Mouse (Mus musculus): ENCODE results near the gene Ccdc71.

The Ccdc71 gene

DNA sequence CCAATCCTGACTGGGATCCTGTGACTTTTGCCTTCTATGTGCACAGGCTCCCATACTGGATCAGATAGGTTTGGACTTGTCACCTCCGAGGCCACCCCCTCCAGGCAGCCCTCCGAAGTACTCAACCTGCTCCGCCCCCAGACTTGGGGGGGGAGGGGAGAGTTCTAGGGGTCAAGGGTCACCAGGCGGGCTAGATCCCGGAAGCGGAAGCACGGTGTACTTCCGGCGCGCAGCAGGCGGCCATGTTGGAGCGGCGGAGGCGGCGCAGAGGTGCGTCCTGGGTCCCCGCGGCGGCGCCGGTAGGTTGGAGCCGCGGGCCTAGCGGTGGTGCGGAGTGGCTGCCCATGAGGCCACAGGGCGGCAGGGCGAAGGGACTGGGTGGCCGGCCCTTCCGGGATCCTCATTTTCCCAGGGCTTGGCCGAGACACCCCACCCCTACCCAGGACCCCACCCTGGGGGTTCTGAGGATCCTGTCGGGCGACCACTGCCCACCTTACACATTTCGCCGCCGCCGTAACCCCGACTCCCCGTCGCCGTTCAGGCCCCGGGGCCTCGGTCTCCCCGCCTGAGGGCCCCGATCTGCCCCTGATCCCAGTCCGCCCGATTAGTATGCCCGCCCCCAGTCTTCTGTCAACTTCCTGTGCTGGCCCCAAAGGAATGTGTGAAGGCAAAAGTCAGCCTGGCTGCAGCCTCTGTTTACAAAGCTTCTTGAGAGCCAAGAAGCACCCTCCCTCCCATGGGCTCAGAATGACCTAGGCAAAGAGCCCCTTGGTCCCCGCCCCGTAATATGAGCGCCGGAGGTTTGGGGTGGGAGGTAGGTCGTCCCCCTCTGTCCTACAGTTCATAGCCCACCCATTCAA, at the start of gene Ccdc71:
Gene Ccdc71 (plus strand): TSS at position 209 of the 860 bp plus-strand sequence.
- CTCF ChIA-PET = interaction anchor here (0.6 kb wide), 1 partner anchor 92 kb away, joined by 11 read pairs; no protein-coding TSS in a partner anchor

- CTCF ChIA-PET = no interaction called here
These were observed 48.9 kb upstream of the Ccdc71 start for GRCm38 (mm10) chr9:108411381-108411942.

GRCm38 (mm10) chr9:108412221-108412620, 48.1 kb upstream of the Ccdc71 start:
- CTCF ChIA-PET = no interaction called here

DNA sequence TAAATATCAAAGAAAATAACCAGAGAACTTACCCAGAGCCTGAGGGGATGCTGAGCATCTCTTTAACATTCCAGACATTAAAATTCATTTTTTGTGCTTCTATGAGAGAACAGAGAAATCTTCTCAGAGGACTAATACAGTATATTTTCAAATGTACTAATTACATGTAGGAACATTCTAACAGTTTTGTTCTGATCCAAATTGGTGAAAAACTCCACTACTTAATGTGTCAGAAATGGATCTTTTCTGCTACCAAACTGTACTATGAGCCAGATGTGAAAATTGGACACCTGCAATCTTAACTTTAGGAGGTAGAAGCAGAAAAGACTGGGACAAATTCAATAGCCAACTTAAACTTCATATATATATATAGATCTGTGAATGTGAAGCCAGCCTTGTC, 31.9 kb upstream of the Ccdc71 start, which contains the start of gene Ccdc36:
Gene Ccdc36 (minus strand): TSS at position 101 of the 400 bp plus-strand sequence.
- CTCF ChIA-PET = no interaction called here

DNA sequence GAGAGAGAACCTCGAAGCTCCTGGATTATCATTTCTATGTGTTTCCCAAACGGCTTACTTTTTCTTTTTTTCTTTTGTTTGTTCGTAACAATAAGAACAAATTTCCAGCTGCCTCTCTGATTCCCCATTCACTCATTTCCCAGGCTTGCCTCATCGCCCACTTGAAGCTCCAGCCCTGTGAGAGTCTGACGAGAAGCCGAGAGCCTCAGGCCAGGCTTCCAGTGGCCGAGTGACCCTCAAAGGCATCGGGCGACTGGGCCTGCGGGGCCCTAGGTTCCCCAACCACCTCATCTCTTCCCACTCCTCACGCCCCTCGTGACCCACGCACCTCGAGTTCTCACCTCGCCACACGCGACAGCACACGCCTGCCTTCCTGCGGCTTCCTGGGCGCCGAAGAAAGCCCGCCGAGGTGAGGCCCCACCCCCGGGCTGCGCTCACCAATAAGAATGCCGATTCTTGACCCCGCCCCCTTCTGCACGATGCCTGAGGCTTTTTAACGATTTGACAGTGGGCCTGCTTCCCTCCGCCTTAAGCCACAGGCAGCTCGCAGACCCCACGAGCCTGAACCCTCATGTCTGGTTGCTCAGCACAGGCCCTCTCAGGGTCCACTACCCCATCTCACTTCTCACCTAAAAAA, 28.8 kb upstream of the Ccdc71 start:
- CTCF ChIA-PET = interaction anchor here (0.6 kb wide), 1 partner anchor 146 kb away, joined by 5 read pairs; no protein-coding TSS in a partner anchor

GRCm38 (mm10) chr9:108436182-108436581, 24.1 kb upstream of the Ccdc71 start, which contains the start of gene BC048562:
BC048562 (plus strand) TSS chr9:108436482.
- CTCF ChIA-PET = interaction anchor here (0.5 kb wide), 1 partner anchor 67 kb away, joined by 4 read pairs; no protein-coding TSS in a partner anchor

GRCm38 (mm10) chr9:108439176-108439575, 21.2 kb upstream of the Ccdc71 start:
- CTCF ChIA-PET = no interaction called here

GRCm38 (mm10) chr9:108440485-108440884, 19.8 kb upstream of the Ccdc71 start:
- CTCF ChIA-PET = no interaction called here

DNA sequence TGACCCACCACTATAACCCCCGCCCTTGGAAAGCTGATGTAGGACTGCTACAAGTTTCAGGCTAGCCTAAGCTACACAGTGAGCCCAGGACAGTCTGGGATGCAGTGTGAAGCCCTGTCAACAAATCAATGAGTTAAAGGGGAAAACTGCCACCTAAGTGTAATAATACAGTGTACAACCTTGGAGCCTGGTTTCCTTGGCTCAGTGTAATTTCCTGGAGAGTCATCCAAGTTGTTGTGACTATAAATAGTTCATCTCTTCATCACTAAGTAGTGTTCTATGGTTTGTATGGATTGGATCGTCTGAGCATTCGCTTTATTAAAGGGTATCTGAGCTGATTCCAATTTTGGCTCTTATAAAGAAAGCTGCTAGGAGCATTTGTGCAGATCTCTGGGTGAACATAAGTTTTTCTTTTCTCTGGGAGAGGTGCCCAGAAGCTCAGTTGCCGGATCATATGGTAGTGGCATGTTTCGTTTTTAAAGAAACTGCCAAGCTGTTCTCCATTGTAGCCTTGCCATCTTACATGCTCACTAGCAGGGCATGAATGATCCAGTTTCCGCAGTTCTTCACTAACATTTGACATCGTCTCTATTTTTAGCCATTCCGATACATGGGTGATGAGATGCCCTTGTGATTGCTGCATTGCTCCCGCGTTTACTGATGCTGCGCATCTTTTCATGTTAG, 18.9 kb upstream of the Ccdc71 start:
- CTCF ChIA-PET = no interaction called here

DNA sequence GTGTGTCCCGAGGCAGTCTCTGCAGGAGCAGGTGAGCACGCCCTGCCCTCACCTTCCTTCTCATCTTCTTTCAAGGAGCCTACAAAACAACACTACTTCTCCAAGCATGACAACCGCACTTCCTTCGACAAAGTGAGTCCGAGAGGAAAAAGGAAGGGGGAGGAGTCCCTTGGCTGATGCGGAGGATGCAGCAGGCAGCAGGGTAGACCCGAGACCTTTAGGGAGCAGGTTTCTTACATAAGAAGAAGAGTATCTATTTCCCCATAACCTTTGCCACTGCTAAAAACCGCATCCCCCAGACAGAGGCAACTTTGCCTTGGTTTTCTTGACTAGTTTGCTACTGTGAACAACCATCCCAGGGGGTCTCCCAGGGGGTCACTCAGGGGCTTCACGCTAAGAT, 15.2 kb upstream of the Ccdc71 start:
- CTCF ChIA-PET = no interaction called here

- CTCF ChIA-PET = no interaction called here
These were observed 10.5 kb upstream of the Ccdc71 start for GRCm38 (mm10) chr9:108449860-108450259.

GRCm38 (mm10) chr9:108450292-108451169, 9.8 kb upstream of the Ccdc71 start:
- CTCF ChIA-PET = no interaction called here

GRCm38 (mm10) chr9:108451170-108451493, 9.2 kb upstream of the Ccdc71 start:
- CTCF ChIA-PET = no interaction called here

DNA sequence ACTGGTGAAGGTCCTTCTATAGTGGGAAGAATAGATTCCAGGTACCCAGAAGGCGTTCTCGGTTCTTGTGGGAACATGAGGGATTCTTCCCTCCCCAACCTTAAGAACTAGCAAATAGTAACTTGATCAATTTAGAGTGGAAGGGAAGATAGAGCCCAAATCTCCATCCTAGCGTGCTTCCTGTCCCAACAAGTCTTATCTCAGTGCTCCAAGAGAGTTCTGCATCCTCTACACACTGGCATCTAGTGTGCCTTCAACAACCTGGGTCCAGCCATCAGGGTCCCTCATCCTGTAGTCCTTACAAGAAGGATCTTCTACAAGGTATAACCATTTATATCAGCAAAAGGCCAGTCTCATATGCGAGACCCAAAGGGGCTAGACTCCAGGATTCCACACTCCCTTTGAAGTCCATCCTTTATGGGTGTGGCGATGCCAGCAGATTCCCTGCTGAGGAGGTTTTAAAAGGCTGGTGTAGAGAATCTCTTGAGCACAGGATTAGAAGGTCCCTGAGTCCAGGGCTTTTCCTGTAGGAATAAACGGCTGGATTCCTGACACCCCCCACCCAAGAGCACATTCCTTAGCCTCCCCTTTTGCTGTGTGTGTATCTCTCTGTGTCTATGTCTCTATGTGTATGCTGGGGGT, 8.7 kb upstream of the Ccdc71 start:
- CTCF ChIA-PET = no interaction called here

- CTCF ChIA-PET = interaction anchor here (0.6 kb wide), 1 partner anchor 49 kb away, joined by 6 read pairs; no protein-coding TSS in a partner anchor
These were observed 7.9 kb upstream of the Ccdc71 start for GRCm38 (mm10) chr9:108452291-108452906.

- CTCF ChIA-PET = no interaction called here
These were observed 7.4 kb upstream of the Ccdc71 start for GRCm38 (mm10) chr9:108452911-108453310.

GRCm38 (mm10) chr9:108453458-108453857, 6.9 kb upstream of the Ccdc71 start:
- CTCF ChIA-PET = no interaction called here

DNA sequence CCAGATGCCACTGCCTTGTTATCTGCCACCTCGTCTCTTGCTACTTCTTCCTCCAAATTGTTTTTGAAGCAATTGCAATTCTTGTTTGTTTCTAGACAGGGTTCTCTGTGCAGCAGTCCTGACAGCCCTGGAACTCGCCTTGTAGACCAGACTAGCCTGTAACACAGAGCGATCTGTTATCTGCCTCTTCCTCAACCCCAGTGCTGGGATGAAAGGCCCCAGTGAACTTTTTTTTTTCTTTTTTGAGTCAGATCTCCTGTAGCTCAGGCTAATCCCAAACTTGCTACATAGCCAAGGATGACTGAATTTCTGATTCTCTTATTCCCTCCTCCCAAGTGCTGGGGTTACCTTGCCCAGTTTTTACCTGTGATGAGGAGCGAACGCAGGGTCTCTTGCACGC, 5.9 kb upstream of the Ccdc71 start:
- CTCF ChIA-PET = interaction anchor here (0.6 kb wide), 1 partner anchor 63 kb away, joined by 4 read pairs; no protein-coding TSS in a partner anchor

- CTCF ChIA-PET = no interaction called here
These were observed 4.4 kb upstream of the Ccdc71 start for GRCm38 (mm10) chr9:108455747-108456571.
